Mouse (Mus musculus): Measurements from ENCODE around the gene Tlr2. TPM values are rescaled to one million over a fixed set of nuclear protein-coding genes. Genes with fewer than 3 reads are reported as not detected.

Tlr2 gene
- polyA plus RNA-seq, 1 experiment from 2014 or later, result 2.1 TPM

DNA sequence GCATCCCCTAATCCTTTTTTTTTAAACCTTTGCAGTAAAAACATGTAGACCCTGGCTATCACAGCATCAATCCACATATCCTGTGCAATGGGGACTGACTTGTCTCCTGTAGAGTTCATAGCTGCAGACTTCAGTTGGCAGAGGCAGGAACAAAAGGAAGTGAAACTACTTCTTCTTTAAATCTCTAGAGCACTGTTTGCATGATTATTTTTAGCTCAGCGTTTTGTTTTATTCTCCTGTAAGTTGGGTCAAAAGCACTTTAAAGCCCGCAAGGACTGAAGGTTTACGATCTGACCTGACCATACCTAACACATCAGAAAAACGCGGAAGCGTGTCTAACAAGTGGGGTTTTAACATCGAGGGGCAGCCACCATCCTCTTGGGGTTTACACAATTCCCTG lies 29.6 kb downstream of the Tlr2 start:
- no peaks in the 10 kb centered on the region for H3K27me3 ChIP-seq (ENCODE audit: control insufficient read depth, insufficient read depth, low read length)
- ATAC-seq (ENCODE audit: insufficient read depth, low FRiP score, low TSS enrichment) (no peak), DNase-seq (ENCODE audit: low spot score) (no peak)

DNA sequence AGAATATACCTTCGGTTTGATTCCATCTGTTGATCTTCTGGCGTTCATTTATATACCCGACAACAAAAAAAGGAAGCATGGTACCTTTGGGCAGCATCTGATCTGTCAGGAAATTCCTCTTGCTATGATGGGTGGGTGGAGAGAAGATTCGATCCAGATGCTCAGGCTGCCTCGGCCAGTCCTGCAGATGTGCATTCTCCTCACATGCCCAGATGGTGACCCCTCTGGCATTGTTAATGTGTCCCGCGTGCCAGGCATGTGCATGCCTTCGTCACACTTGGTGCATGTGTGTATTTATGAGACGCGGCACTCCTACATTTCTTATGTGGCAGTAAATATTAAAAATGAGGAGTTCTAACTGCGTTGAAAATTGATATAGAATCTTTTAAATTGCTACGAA lies 33.1 kb downstream of the Tlr2 start:
- no peak for ATAC-seq (ENCODE audit: insufficient read depth, low FRiP score, low TSS enrichment)

More for the DNA sequence above, 29.6 kb downstream of the Tlr2 start:
- Histone ChIP-seq H3K36me3 (ENCODE audit: control insufficient read depth, insufficient read depth, low read length) (no peaks in the 10 kb centered on the region), H3K9ac (ENCODE audit: low read length) (no peak overlapping the region), H3K4me2 (ENCODE audit: low read depth) (no peak overlapping the region), H3K27ac (ENCODE audit: low read depth, low read length) (no peak overlapping the region), H3K4me1 (ENCODE audit: control insufficient read depth, insufficient read depth, low read length) (no peaks in the 10 kb centered on the region), H3K9me3 (ENCODE audit: control insufficient read depth, low read length) (no peaks in the 10 kb centered on the region), H3K4me3 (ENCODE audit: low read depth, low read length) (no peak overlapping the region)
- 70% methylated on average over 7 of the region's 7 CpGs for WGBS

DNA sequence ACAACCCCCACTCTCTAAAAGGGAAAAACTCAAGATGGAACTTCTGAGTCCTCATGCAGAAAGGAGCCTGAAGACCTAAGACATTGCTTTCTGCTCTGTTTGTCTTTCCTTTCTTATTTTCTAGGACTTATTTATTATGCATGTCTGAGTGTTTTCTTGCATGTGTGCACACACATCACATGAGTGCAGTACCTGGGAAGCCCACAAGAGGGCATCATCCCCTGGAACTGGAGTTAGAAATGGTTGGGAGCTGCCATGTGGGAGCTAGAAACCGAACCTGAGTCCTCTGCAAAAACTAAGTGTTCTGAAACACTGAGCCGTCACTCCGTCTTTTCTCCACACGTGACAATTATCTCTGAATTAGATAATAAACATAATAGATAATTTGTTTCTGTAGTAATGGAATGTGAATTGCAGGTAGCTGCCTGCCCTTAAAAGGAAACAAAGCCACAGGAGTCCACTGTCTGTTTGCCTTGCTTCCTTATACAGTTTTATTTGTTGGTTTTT lies 39.9 kb downstream of the Tlr2 start:
- no peak for DNase-seq (ENCODE audit: low spot score)
- WGBS, result 92% methylated on average over 4 of the region's 4 CpGs
- H3K4me1 ChIP-seq (ENCODE audit: control insufficient read depth, insufficient read depth, low read length), result no peaks in the 10 kb centered on the region

More for the DNA sequence above, 33.1 kb downstream of the Tlr2 start:
- H3K9me3 ChIP-seq (ENCODE audit: control insufficient read depth, low read length), result no peaks in the 10 kb centered on the region
- H3K4me1 ChIP-seq (ENCODE audit: control insufficient read depth, insufficient read depth, low read length), result no peaks in the 10 kb centered on the region
- H3K4me3 ChIP-seq (ENCODE audit: low read depth, low read length), result no peak overlapping the region
- H3K4me2 ChIP-seq (ENCODE audit: low read depth), result no peak overlapping the region
- no peak overlapping the region for H3K9ac ChIP-seq (ENCODE audit: low read length)
- H3K27ac ChIP-seq (ENCODE audit: low read depth, low read length), result no peak overlapping the region
- DNase-seq (ENCODE audit: low spot score), result no peak
- WGBS, result 74% methylated on average over 12 of the region's 12 CpGs
- no peaks in the 10 kb centered on the region for H3K36me3 ChIP-seq (ENCODE audit: control insufficient read depth, insufficient read depth, low read length)
- no peaks in the 10 kb centered on the region for H3K27me3 ChIP-seq (ENCODE audit: control insufficient read depth, insufficient read depth, low read length)

DNA sequence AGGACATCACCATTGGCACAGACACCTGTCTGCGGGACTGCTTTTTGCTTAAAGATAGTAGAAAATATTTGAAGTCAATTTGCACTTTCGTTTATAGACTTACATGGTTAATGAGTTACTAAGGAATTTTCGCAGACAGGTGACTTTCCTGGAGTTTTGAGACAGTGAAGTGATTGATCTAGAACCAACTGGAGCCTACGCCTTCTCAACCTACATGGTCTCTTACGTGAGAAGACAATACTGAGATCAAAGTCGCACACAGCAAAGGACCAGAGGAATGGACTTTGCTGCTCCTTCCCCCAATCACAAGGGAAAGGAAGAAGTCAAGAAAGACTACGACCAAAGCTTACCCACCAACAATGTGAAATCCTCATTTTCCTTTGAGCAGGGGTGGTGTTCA lies 42.1 kb downstream of the Tlr2 start:
- DNase-seq (ENCODE audit: low spot score), result no peak
- whole genome bisulfite sequencing, result 91% methylated on average over 7 of the region's 7 CpGs
- H3K4me3 ChIP-seq (ENCODE audit: low read depth, low read length), result no peak overlapping the region
- no peak for ATAC-seq (ENCODE audit: insufficient read depth, low FRiP score, low TSS enrichment)
- H3K9me3 ChIP-seq (ENCODE audit: control insufficient read depth, low read length), result no peaks in the 10 kb centered on the region
- no peaks in the 10 kb centered on the region for H3K4me1 ChIP-seq (ENCODE audit: control insufficient read depth, insufficient read depth, low read length)
- H3K4me2 ChIP-seq (ENCODE audit: low read depth), result no peak overlapping the region
- H3K36me3 ChIP-seq (ENCODE audit: control insufficient read depth, insufficient read depth, low read length), result no peaks in the 10 kb centered on the region
- no peak overlapping the region for H3K27ac ChIP-seq (ENCODE audit: low read depth, low read length)
- H3K27me3 ChIP-seq (ENCODE audit: control insufficient read depth, insufficient read depth, low read length), result no peaks in the 10 kb centered on the region
- no peak overlapping the region for H3K9ac ChIP-seq (ENCODE audit: low read length)

More for the DNA sequence above, 39.9 kb downstream of the Tlr2 start:
- Histone ChIP-seq H3K27me3 (ENCODE audit: control insufficient read depth, insufficient read depth, low read length) (no peaks in the 10 kb centered on the region), H3K27ac (ENCODE audit: low read depth, low read length) (no peak overlapping the region), H3K36me3 (ENCODE audit: control insufficient read depth, insufficient read depth, low read length) (no peaks in the 10 kb centered on the region), H3K4me3 (ENCODE audit: low read depth, low read length) (no peak overlapping the region), H3K9me3 (ENCODE audit: control insufficient read depth, low read length) (no peaks in the 10 kb centered on the region), H3K9ac (ENCODE audit: low read length) (no peak overlapping the region), H3K4me2 (ENCODE audit: low read depth) (no peak overlapping the region)
- ATAC-seq (ENCODE audit: insufficient read depth, low FRiP score, low TSS enrichment), result no peak

DNA sequence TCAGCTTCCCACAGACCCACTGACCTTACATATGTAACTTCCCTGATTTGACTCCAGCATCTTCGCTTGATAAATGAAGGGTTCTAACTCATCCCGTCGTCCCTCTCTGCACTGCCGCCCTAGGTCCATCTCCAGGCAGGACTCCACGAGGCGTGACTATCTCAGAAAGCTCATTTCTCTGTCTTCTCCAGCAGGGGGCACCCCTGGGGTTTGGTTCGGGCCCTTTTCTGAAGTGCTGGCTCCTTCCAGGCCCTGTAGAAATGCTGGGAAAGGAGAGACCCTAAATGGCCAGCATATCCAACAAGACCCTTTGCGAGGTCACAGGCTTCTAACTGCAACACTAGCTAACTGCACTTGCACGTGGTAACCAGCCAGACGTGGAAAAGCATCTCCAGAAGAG lies 43.7 kb downstream of the Tlr2 start:
- Histone ChIP-seq H3K27ac (ENCODE audit: low read depth, low read length) (no peak overlapping the region), H3K9me3 (ENCODE audit: control insufficient read depth, low read length) (no peaks in the 10 kb centered on the region), H3K4me3 (ENCODE audit: low read depth, low read length) (no peak overlapping the region), H3K4me2 (ENCODE audit: low read depth) (no peak overlapping the region), H3K27me3 (ENCODE audit: control insufficient read depth, insufficient read depth, low read length) (no peaks in the 10 kb centered on the region), H3K36me3 (ENCODE audit: control insufficient read depth, insufficient read depth, low read length) (no peaks in the 10 kb centered on the region), H3K9ac (ENCODE audit: low read length) (no peak overlapping the region), H3K4me1 (ENCODE audit: control insufficient read depth, insufficient read depth, low read length) (no peaks in the 10 kb centered on the region)
- WGBS, result 7% methylated on average over 10 of the region's 10 CpGs
- ATAC-seq (ENCODE audit: insufficient read depth, low FRiP score, low TSS enrichment) (peak; percentile 58), DNase-seq (ENCODE audit: low spot score) (peak; percentile 69)

DNA sequence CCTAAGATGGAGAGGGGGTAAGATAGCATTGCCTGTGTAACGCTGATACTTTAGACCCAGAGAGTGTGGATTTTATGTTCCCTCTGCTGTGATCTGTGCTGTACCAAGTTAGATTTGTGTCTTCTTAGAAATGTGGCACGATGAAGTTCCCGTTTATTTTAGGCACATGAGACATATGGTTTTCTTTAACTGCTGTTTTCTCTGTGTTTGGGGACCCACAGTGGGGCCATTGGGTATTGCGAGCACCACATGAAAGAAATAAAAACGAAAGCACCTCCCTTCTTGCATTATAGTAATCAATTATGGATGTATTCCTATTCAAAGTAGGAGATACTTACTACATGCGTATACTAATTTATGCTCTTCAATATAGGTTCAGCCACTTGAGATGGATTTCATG lies 44.5 kb downstream of the Tlr2 start:
- DNase-seq (ENCODE audit: low spot score), result no peak

DNA sequence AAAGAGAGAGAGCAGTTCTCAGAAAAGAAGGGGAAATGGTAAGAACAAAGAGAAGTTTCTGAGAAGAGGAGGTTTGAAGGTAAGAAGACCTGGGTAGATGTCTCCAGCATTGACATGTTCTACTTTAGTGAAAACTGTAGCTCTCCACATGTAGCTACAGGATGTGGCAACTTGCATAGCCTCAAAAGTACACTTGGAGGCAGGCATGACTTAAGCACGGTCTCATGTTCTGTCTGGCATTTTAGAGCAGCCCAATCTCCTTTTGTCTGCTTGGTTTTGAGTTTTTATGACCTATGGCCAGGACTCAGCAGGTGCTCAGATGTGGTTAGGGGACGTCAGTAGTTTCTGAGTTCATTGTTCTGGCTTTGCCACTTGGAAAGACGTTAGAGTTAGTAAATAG lies 50.1 kb downstream of the Tlr2 start:
- Histone ChIP-seq H3K4me1 (ENCODE audit: control insufficient read depth, insufficient read depth, low read length) (no peaks in the 10 kb centered on the region), H3K36me3 (ENCODE audit: control insufficient read depth, insufficient read depth, low read length) (no peaks in the 10 kb centered on the region), H3K9me3 (ENCODE audit: control insufficient read depth, low read length) (no peaks in the 10 kb centered on the region), H3K9ac (ENCODE audit: low read length) (no peak overlapping the region), H3K4me3 (ENCODE audit: low read depth, low read length) (no peak overlapping the region), H3K4me2 (ENCODE audit: low read depth) (no peak overlapping the region), H3K27me3 (ENCODE audit: control insufficient read depth, insufficient read depth, low read length) (no peaks in the 10 kb centered on the region), H3K27ac (ENCODE audit: low read depth, low read length) (no peak overlapping the region)
- 48% methylated on average over 3 of the region's 3 CpGs for WGBS
- ATAC-seq (ENCODE audit: insufficient read depth, low FRiP score, low TSS enrichment) (no peak), DNase-seq (ENCODE audit: low spot score) (no peak)

More for the DNA sequence above, 44.5 kb downstream of the Tlr2 start:
- H3K27ac ChIP-seq (ENCODE audit: low read depth, low read length), result no peak overlapping the region
- H3K4me1 ChIP-seq (ENCODE audit: control insufficient read depth, insufficient read depth, low read length), result no peaks in the 10 kb centered on the region
- no peak overlapping the region for H3K4me2 ChIP-seq (ENCODE audit: low read depth)
- no peaks in the 10 kb centered on the region for H3K36me3 ChIP-seq (ENCODE audit: control insufficient read depth, insufficient read depth, low read length)
- no peak for ATAC-seq (ENCODE audit: insufficient read depth, low FRiP score, low TSS enrichment)
- H3K27me3 ChIP-seq (ENCODE audit: control insufficient read depth, insufficient read depth, low read length), result no peaks in the 10 kb centered on the region
- no peak overlapping the region for H3K4me3 ChIP-seq (ENCODE audit: low read depth, low read length)
- 71% methylated on average over 6 of the region's 6 CpGs for WGBS
- no peak overlapping the region for H3K9ac ChIP-seq (ENCODE audit: low read length)
- H3K9me3 ChIP-seq (ENCODE audit: control insufficient read depth, low read length), result no peaks in the 10 kb centered on the region

DNA sequence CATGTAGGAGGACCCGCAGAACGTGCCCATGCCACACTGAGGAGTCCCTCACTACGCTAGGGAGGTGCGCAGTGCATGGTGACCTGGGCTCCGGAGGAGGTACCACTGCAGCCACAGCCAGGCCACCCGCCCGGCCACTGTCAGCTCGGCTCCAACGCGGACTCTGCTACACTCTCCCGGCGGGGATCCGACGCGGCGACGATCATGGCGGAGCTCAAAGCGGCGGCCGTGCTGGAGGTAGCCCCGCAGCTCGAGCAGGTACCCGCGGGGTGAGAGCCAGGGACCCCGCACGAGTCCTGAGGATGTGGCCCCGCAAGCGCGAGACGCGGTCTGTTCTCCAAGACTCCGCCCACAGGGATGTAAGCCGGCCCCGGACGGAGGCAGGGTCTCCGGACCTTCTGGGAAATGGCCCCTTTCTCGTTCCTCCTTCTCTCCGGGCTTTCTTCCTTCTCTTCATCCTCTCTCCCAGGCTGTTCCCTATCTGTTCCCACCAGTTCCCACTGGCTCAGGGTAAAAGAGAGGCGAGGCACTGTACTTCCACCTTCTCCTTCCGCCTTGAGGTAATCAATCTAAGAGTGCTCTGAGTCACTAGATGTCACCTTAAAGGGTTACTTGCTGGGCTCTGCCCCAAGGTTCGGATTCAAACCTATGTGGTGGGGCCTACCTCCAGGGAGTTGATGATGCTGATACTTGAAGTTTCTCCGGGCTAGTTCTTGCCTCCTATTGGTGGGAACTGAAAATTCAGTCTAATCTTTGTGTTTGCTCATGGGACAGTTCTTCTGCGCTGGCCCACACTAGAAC lies 51.7 kb downstream of the Tlr2 start:
- peak overlapping the region; percentile 89 for H3K4me2 ChIP-seq (ENCODE audit: low read depth)
- ATAC-seq (ENCODE audit: insufficient read depth, low FRiP score, low TSS enrichment) (peak; percentile 68), DNase-seq (ENCODE audit: low spot score) (peak; percentile 58)
- no peaks in the 10 kb centered on the region for H3K9me3 ChIP-seq (ENCODE audit: control insufficient read depth, low read length)
- H3K27me3 ChIP-seq (ENCODE audit: control insufficient read depth, insufficient read depth, low read length), result no peaks in the 10 kb centered on the region
- H3K4me3 ChIP-seq (ENCODE audit: low read depth, low read length), result peak overlapping the region; percentile 61
- H3K27ac ChIP-seq (ENCODE audit: low read depth, low read length), result no peak overlapping the region
- peak overlapping the region; percentile 77 for H3K9ac ChIP-seq (ENCODE audit: low read length)
- H3K4me1 ChIP-seq (ENCODE audit: control insufficient read depth, insufficient read depth, low read length), result peaks cover 4% of the 10 kb centered on the region
- WGBS, result 2% methylated on average over 44 of the region's 44 CpGs
- H3K36me3 ChIP-seq (ENCODE audit: control insufficient read depth, insufficient read depth, low read length), result no peaks in the 10 kb centered on the region

DNA sequence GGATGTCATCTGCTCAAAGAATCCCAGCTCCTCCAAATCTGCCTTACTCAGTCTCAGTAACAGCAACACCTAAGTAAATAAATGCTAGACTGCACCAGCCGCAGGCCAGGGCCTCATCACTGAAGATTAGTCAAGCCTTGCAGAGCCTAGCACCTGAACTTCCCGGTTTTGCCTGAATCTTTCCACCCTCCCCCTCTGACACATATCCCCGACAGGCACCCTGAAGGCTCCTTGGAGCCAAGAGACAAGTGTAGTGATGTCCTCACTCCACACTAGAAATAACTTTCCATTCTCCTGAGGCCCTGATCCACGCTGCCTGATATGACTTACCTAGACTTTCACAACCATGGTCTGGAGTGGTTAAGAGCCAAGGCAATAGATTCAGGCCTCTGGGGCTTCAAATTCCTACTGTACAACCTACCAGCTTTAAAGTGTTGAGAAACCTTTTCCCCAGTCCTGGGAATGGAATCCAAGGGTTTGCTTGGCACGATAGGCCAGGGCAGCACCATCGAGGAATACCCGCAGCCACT lies 53.7 kb downstream of the Tlr2 start:
- Histone ChIP-seq H3K9me3 (ENCODE audit: control insufficient read depth, low read length) (no peaks in the 10 kb centered on the region), H3K36me3 (ENCODE audit: control insufficient read depth, insufficient read depth, low read length) (no peaks in the 10 kb centered on the region), H3K9ac (ENCODE audit: low read length) (no peak overlapping the region), H3K4me2 (ENCODE audit: low read depth) (no peak overlapping the region), H3K4me3 (ENCODE audit: low read depth, low read length) (no peak overlapping the region), H3K27ac (ENCODE audit: low read depth, low read length) (no peak overlapping the region), H3K4me1 (ENCODE audit: control insufficient read depth, insufficient read depth, low read length) (peaks cover 19% of the 10 kb centered on the region), H3K27me3 (ENCODE audit: control insufficient read depth, insufficient read depth, low read length) (no peaks in the 10 kb centered on the region)
- ATAC-seq (ENCODE audit: insufficient read depth, low FRiP score, low TSS enrichment), result no peak
- 87% methylated on average over 7 of the region's 7 CpGs for WGBS
- DNase-seq (ENCODE audit: low spot score), result no peak
